Mouse (Mus musculus) embryo, embryonic 10 days (tissue): Measurements from ENCODE around the gene Uba5.

Experiments
- DNase-seq: peaks from one replicate; pipeline ENCODE4 v3.0.0-alpha.2; 2015; ENCODE audit warnings: low spot score

Gene Uba5

GRCm38 (mm10) chr9:104063244-104063961, 469 bp upstream of the Uba5 start, which contains the start of gene Acad11:
TSS of gene Acad11 (plus strand) at chr9:104063377.
- DNase-seq, result peak; percentile 90

DNA sequence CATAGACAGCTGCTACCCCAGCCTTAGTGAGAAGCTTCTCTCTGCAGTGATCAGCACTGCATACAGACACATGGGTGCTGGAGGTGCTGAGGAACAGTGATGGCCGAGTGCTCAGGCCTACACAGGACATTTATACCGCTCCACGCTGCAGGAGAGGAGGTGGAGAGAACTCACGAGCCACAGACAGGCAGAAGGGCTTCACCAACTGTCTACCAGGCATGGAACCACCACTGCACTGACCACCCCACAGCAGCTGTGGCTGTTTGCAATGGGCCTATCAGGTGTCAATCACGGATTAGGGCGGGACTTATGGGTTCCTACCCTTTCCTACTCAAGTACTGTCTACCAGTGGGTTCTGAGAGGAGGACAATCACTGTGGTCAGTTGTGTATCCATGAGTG, 11.9 kb downstream of the Uba5 start:
- DNase-seq, result no peak

DNA sequence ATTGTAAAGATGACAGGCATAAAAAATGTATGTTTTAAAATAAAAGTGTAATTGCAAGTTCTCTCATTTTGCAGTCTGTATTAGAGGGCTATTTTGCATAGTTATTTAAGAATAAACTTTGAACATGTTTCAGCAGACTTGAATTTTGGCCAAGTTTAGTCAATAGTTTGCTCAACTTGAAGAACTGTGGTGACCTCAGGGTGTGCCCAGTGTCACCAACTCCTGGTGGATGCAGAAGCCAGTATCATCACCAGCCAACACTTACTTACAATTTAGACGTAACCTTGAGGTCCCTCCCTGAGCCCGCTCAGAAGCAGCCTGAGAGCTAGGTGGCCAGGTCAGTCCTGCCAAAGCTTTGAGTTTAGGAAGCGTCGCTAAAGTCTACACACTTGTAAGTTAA, 19.3 kb downstream of the Uba5 start:
- DNase-seq, result no peak

GRCm38 (mm10) chr9:104040362-104040761, 22.6 kb downstream of the Uba5 start, which contains the start of gene Gm28305:
TSS of gene Gm28305 (plus strand) at chr9:104040662.
- DNase-seq, result no peak

DNA sequence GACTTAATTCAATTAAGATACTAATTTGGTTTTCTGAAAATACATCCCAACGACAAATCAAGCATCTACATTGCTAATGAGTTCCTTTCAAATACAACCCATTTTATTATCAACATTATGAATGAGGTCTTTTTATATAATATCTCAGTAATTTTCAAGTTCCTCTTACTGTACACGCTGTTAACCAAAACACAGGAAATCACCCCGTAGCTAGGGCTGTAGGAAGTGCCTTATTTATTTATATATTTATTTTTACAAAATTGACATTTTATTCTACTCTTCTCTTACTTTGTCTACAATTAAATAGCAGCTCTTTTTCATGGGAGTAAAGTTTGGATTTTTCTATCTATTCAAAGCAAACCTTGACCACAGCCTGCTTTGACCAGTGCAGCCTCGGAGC, 23.2 kb downstream of the Uba5 start:
- DNase-seq, result no peak

DNA sequence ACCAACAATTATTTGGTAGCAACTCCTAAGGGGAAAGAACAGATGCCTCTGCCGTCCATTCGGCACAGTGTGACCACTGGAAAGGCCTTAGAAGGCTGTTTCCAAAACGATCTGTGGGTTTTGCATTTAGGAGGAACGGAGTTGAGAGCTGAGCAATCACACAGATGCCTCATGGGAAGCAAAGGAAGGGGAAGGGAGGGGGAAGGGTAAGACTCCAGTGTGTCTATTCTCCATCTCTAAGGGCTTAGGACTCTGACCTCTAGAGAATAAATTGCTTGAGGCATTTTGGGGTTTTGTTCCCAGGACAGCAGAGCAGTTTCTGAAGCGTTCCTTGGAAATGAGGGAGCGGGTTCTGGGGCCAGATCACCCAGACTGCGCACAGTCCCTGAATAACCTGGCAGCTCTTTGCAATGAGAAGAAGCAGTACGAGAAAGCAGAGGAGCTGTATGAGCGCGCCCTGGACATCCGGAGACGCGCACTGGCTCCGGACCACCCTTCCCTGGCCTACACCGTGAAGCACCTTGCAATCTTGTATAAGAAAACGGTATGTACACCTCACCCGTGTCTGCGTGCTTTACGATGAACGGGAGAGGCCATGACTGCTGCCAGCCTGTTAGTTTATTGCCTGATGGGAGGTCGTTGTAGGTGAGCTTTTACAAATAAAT, 23.8 kb downstream of the Uba5 start:
- DNase-seq, result no peak

DNA sequence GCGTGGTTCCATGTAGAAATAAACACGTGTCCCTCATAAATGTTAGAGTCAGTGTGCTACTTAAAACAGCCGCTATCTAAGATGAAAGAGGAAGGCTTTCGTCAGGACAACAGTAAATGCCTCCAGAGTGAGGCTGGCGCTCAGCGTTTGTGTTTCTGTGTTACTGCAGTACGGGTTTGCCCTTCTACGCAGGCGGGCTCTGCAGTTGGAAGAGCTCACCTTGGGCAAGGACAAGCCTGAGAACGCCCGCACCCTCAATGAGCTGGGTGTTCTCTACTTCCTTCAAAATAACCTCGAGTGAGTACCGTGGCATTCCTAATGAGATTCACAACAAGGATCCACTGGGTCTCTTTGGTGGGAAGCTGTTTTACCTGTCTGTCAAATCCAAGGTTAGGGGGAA, 24.7 kb downstream of the Uba5 start:
- no peak for DNase-seq

- peak; percentile 92 for DNase-seq
Observed at GRCm38 (mm10) chr9:104035261-104036015, 27.5 kb downstream of the Uba5 start.

- DNase-seq, result no peak
Observed at GRCm38 (mm10) chr9:104034718-104035117, 28.2 kb downstream of the Uba5 start.

- no peak for DNase-seq
Observed at GRCm38 (mm10) chr9:104034231-104034630, 28.7 kb downstream of the Uba5 start.

- no peak for DNase-seq
Observed at GRCm38 (mm10) chr9:104029861-104030260, 33.1 kb downstream of the Uba5 start.

DNA sequence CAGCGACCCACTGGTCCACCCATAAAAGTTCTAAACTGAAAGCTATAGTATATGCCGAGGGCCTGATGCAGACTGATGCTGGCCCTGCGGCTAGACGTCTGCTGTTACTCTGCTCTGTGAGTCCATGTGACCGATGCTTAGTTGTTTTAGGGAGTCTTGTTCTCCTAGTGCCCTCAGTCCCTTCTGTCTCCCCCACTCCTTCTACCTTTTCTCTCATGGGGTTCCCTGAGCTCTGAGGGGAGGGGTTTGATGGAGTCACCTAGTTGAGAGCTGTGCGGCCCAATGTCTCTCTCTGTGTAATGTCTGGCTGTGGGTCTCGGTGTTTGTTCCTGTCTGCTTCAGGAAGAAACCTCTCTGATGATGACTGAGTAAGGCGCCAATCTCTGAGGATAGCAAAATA, 35.7 kb downstream of the Uba5 start:
- no peak for DNase-seq

- DNase-seq, result no peak
Observed at GRCm38 (mm10) chr9:104021026-104021425, 41.9 kb downstream of the Uba5 start.

DNA sequence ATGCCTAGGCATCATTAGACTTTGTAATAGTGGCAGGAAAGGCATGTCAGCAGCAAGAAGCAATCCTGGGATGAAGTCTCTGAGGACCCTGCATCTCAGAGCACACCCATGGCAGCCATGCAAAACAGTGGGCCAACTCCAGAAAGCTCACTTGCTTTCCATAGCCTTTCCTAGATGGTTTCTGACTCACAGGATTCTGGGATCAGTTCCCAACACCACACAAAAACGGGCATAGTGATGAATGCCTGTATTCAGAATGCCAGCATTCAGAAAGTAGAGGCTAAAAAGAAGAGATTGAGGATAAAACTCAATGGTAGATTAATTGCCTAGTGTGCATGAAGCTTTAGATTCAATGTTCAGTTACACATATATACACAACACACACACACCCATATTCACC, 48.4 kb downstream of the Uba5 start:
- no peak for DNase-seq

DNA sequence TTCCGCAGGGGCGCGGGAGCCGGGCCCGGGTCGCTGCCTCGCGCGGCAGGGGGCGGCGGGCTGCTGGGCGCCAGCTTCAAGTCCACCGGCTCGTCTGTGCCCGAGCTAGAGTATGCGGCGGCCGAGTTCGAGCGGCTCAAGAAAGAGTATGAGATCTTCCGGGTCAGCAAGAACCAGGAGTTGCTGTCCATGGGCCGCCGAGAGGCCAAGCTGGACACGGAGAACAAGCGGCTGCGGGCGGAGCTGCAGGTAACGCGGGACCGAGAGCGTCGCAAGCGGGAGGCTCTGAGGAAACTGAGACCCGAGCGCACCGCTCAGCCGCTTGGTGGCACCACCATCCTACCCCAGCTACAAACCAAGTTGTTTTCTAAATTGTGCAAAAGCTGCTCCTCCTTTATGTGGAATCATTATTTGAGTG, 60.0 kb downstream of the Uba5 start:
- peak; percentile 89 for DNase-seq

DNA sequence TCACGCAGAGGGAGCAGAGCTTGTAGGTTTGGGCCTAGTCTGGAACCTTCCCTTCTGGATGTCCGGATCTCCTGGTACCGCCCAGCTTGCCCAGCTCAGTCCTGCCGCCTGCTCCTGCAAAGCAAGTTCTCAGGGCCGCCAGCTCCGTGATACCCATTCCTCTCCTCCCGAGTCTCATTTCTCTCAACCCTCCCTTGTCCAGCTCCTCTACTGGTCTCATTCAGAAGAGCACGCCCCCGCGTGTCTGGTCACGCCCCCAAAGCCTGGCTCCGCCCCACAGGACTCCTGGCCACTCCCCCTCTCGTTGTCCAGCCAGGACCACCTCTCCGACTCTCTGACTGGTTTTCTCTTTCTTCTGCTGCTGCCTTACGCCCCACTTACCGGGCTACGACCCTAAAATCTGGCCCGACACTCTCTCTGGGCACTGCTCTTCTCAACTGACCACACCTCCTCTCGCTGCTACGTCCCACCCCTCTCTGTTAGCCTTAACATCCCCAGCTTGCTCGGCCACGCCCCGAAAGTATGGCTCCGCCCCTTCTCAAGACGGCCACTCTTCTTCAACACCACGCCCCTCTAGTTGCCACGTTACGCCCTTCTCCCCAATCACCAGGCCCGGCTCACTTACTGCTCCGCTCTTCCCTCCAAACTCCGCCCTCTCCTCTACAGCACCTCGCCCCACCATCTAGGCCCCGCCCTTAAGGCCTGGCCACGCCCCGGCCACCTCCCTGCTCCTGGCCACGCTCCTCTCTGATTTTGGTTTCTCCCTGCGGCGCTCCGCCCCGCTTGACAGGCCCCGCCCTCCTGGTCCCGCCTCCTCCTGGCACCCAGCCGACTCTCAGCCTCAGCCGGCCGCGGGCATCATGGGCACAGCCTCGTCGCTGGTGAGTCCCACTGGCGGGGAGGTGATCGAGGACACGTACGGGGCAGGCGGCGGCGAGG, 60.7 kb downstream of the Uba5 start, which contains the start of gene Nphp3:
Gene Nphp3 (plus strand): TSS at position 624 of the 939 bp plus-strand sequence.
- peak; percentile 100 for DNase-seq

DNA sequence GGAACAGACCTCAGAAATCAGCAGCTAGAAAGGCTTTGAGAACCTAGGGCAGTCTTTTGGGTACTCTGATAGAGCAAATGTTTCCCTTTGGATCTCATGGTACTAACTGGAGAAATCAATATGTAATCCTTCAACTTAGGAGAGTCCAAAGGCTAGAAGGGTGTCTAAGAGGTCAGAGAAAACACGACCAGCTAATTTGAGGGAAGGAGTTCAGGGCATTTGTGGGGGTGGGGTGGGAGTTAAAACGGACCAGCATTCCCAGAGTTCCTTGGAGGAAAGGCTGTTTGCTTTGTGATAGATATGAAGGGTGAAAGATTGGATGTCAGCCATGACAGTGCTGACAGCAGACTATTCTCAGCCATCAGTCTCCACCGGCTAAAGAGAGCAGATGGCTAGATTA, 62.3 kb downstream of the Uba5 start:
- DNase-seq, result no peak
